Mouse (Mus musculus) ovary, postnatal 36 days (tissue): ENCODE measurements around the gene Olfml3.

ENCODE experiments used
- DNase-seq: peaks from one replicate; pipeline ENCODE4 v3.0.0; 2022; ENCODE audit warnings: low spot score, mixed read lengths

Gene Olfml3

DNA sequence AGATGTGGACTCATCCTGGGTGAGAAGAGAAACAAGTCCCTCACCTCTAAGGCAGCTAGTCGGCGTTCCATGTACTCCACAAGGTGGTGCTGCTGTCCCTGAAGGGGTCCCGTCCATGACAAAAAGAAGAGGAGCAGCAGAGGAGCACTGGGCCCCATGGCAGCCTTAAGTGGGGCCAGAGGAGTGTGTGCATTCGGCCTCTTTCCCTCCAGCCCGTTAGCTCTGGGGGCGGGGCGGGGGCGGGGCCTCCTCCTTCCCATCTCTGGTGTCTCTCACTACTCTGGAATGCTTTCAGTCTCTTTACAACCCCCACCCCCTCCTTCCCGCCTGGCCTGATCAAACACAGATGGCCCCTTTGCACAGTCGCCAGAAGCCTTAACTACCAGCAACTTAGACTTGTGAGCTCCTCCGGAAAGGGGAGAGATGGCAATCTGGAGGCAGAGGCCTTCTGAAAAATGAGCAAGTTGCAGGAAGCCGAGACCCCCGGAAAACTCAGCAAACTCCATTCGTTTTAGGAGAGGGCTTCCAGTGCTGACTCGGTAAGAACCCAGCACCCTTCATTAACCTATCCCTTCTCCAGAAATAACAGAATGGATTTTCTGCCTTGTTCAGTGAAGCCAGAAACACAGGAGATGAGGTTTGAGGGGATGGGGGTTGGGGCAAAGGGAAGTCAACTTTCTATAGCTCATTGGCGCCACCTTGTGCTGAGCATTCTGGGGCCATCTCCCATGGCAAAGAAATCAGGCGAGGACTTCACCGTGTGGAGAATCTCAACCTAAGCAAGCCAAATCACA, at the start of gene Olfml3:
Gene Olfml3, minus strand, starts transcription at position 224 of the 794 bp plus-strand sequence.
- DNase-seq = peak; percentile 82

GRCm38 (mm10) chr3:103787225-103787624, 49.4 kb upstream of the Olfml3 start:
- no peak for DNase-seq

DNA sequence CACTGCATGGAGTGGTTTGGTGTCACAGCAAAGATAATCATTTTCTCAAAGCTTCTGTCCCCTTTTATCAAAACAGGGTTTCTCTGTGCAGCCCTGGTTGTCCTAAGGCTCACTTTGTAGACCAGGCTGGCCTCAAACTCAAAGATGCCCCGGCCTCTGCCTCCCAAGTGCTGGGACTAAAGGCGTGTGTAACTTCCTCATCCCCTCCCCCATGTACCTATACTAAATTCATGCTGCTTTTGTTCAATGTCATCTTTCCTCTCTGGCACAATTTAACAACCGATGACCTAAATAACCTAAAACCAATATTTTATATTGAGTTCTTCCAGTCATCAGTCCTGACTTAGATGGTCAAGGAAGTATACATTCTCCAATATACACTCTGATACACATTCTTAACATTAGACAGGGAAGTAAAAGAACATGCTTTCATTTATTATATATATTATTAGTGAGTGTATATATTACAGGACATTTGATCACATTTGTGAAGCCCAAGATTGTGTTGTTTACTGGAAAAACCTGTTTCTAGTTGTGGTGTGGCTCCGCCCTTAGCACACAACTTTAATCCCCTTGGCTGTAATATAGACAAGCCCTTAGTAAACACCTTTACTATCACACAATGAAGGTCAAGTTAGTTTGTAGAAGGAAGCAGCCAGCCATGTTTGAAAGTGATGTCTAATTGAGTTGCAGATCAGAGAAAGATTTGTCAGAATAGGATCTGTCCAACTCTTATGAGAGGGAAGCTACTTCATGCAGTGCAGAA, 45.2 kb upstream of the Olfml3 start:
- DNase-seq = no peak

GRCm38 (mm10) chr3:103780777-103781176, 43.0 kb upstream of the Olfml3 start:
- no peak for DNase-seq

DNA sequence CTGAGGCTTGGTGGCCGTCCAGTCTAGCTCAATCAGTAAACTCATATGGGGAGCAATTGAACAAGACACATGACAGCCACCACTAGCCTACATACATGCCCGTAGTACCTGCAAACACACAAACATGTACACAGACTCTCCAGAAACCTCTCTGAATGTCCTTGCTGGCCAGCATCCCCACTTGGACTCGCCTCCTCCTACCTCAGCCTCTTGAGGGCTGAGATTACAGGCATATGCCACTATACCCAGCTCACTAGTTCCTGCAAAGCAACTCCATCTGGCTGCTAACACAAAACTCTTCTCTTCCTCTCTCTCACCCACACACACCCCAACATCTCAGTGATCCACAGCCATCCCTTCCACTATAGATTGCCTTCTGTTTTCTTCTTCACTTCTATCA, 42.5 kb upstream of the Olfml3 start:
- DNase-seq = no peak

- no peak for DNase-seq
Observed at GRCm38 (mm10) chr3:103779183-103779582, 41.4 kb upstream of the Olfml3 start.

DNA sequence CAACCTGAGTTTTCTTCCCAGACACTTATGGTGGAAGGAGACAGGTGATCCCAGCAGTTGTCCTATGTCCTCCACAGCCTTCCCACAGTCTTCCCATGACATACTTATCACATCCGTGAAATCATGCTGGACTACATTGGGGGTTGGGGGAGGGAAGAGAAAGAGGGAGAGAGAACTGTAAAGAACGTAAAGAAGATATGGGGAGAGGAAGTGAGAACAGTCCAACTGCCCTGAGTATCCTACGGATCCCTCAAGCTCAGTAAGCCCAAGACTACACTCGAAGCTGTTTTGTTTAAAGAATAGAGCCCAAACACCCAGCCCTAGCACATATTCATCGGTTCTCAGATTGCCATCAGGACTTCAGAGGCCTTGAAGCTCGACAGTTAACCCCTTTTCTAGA, 40.9 kb upstream of the Olfml3 start:
- DNase-seq = no peak

DNA sequence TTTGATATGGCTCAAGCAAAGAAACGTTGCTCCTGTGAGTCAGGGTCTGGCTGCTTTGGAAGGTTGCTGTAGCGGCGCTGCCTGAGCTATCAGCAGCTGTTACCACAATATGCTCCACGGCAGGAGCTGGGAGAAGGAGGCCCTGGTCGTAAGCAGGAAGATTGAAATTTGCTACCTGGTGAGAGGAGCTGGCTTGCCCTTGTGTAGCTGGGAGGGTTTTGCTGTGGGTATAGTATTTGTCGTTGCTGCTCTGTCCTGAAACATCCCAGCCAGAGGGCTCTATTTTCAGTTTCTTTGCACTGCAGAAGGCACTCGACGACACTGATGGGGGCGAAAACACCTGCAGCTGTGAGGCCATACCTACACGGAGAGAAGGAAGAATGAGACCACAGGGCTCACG, 40.1 kb upstream of the Olfml3 start:
- no peak for DNase-seq

DNA sequence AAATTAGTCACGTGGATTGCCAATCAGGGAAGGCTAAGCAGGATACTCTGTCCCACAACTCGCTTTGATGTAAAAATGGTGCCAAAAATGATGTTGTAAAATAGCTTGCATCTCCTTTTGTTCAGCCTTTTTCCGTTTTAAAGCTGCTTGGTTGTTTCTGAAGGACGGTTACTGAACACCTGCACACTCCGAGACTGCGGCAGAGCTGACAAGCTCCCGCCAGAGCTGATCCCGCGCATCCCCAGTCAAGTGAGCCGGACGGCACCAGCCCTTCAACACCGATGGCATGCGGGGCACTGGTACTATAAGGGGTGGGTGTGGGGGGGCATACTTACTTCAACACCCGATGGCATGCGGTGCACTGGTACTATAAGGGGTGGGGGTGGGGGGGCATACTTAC, 36.2 kb upstream of the Olfml3 start:
- no peak for DNase-seq

GRCm38 (mm10) chr3:103773508-103773907, 35.7 kb upstream of the Olfml3 start:
- no peak for DNase-seq

DNA sequence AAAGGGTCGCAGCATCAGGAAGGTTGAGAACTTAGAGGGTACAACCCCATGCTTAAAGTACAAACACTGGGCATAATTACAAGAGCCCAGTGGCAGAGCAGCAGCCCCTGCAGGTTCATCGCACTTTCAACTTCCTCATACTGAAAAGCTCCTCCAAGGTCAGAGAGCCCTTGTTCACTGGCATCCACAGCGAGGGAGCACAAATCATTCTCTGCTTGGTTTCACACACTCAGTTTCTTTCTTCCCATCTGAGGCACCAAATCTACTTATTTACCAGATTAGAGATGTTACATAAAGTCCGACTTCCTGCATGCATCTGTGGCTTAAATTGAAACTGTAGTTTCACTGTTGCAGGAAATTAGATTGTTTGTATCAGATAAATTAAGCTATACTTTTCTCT, 35.0 kb upstream of the Olfml3 start:
- DNase-seq = no peak

- peak; percentile 57 for DNase-seq
Observed at GRCm38 (mm10) chr3:103771531-103772130, 33.8 kb upstream of the Olfml3 start.

DNA sequence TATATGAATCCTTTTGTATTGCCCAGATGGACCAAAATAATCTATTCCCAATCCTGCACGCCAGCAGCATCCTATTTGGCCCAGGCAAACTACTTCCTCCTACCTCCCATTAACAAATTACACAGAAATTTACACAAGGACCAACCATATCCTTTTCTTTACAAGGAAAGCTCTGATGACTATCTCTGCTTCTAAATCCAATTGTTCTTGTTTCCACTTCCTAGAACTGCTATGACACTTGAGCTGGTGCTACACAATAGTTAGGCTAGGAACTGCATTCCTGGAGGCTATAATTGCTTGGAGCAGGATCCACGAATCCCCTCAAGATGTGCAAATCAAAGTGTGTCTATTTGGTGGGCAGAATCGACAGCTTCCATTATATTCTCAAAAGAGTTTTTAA, 29.0 kb upstream of the Olfml3 start:
- DNase-seq = no peak

GRCm38 (mm10) chr3:103759261-103759970, 21.6 kb upstream of the Olfml3 start:
- no peak for DNase-seq

GRCm38 (mm10) chr3:103758456-103758855, 20.7 kb upstream of the Olfml3 start:
- no peak for DNase-seq

- no peak for DNase-seq
Observed at GRCm38 (mm10) chr3:103756920-103757319, 19.1 kb upstream of the Olfml3 start.

DNA sequence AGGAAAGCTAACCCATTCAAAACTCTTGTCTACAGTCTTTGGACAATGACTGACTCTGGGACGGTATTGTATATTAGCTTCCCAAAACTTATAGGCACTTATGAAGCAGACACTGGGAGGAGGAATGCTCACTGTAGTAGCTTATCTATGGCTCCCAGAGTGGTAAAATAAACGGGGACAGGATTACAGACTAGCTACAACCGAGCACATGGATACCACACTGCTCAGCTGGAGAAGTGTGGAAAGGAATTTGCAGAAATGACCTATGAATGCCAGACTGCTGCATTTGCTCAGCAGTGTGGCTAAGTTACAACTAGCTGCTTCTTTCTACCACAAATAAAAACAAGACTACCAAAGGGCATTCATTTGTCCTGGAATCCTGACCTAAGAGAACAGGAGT, 17.6 kb upstream of the Olfml3 start:
- no peak for DNase-seq

- no peak for DNase-seq
Observed at GRCm38 (mm10) chr3:103751558-103751957, 13.8 kb upstream of the Olfml3 start.

DNA sequence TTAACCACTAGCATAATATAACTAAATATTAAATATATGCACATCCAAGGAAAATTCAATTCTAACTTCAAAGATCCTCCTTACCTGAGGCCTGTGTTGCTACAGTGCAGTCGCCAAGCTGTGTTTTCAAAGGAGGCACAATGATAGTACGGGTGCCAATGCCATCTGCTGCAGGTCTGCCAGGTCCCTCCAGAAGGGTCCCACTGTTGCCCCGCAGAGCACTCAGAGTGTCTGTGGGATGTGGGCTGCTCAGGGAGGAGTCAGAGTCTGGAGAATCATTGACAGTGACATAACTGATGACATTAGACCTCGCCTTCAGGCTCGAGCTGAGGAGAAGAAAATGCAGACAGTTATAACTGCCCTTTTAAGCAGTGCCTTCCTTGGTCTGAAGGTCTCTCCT, 8.9 kb upstream of the Olfml3 start:
- no peak for DNase-seq

DNA sequence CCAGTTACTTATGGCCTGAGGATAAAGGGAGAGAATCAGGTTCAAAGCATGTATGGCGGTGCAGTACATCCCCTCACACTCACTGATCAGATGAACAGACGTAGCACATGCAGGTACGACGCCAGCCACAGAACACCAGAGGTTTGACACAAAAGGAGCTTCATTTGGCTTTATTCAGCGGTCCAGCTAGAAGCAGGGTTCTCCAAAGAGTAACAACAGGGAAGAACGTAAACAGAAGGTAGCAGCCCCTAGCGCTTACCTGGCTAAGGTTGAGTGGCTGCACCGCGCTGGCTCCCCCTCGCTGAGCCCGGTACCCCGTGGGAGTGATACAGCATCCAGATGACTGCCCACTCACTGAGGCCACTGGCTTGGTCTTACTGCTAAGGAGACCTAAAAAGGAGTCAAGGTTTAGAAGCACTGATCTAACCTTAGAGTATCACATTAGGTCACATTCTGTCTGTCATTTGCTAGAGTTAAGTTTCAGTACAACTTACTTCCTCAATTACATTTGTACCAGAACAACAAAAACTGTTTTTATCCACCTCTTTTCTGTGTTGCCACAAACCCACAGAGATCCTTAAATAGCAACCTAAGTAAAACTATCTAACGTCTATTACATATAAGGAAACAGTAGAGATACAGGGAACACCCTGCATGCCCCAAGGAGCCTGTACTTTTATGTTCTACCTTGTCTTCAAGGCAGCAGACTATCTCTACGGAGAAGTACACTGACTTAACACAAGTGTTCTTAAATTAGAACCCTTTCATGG, 7.4 kb upstream of the Olfml3 start:
- no peak for DNase-seq

- no peak for DNase-seq
Observed at GRCm38 (mm10) chr3:103743208-103743607, 5.4 kb upstream of the Olfml3 start.

DNA sequence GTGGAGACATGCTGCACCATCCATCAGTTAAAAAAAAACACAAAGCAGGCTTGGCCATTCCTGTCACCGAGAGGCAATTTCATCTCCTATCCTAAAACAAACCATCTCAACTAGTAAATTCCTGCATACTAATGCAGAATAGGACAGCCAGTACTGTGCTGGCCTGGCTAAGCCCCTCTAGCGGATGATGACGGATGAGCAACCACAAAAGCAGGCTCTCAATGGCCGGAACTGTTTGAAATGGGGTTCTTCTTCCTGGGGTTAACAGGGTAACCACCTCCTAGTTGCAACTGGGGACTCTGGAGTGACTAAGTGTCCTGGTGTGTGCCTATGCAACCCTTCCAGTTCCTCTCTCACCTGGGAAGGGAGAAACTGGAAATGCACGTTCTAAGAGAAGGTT, 2.5 kb upstream of the Olfml3 start:
- DNase-seq = no peak
